Mouse (Mus musculus): ENCODE data around the gene Pml.

DNA sequence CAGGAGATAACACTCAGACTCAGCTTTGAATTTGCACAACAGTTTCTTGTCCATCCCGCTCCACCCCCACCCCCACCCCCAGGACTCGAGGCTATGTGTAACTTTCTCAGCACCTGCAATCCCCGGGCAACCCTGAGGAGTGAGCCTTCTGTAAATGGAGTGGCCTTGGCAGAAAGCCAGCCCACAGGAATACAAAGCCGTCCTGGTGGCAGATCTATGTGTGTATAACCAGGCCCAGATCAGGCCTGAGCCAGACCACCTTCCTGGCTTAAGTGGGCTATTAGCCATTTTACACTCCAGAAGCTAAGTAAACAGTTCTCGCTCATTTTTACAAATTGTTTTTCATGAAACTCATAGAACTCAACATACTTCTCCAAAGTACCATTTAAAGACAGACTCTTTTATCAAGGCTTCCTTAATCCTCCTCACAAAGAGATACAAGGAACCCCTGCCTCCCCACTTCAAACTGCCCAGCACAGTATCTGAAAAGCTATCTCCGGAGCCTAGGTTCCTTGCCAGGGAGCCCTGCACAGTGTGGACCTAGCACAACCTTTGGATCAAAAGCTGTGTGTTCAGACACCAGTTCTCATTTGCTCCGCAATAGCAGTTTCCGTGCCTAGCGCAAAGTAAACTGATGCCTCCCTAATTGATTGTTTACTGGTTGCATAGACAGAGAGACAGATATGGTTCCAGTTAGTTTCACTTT lies 7.7 kb downstream of the Pml start:
- no peak for TF ChIP-seq GATA1 (IDR thresholded peaks at IDR 0.05; ENCODE audit: low read length)
- TF ChIP-seq TAL1 (IDR thresholded peaks at IDR 0.05; ENCODE audit: low read length): no peak
